Mouse (Mus musculus): Measurements from ENCODE around the gene Nif3l1.

GRCm38 (mm10) chr1:58447766-58448165 is 2.8 kb downstream of the Nif3l1 start:
- no peak for TF ChIP-seq ZMIZ1 (IDR thresholded peaks at IDR 0.05; ENCODE audit: low read depth, low read length)
- TF ChIP-seq CTCF (IDR thresholded peaks at IDR 0.05 in 2 of 3, conservative IDR thresholded peaks at IDR 0.05 in 1 of 3; ENCODE audit: control insufficient read depth in 1 of 3, insufficient read depth in 1 of 3, low read depth in 2 of 3, low read length in 3 of 3, poor library complexity in 1 of 3, severe bottlenecking in 1 of 3), result no peak
- TF ChIP-seq ZNF384 (IDR thresholded peaks at IDR 0.05; ENCODE audit: low read depth, low read length), result no peak
- no peak for TF ChIP-seq EP300 (IDR thresholded peaks at IDR 0.05; ENCODE audit: low read depth in 1 of 2, low read length in 2 of 2)
- TF ChIP-seq POLR2AphosphoS2 (IDR thresholded peaks at IDR 0.05; ENCODE audit: low read length), result no peak
- no peak for TF ChIP-seq POLR2A (IDR thresholded peaks at IDR 0.05; ENCODE audit: control insufficient read depth in 1 of 2, insufficient read depth in 1 of 2, low read depth in 1 of 2, low read length in 2 of 2, poor library complexity in 1 of 2)
- no peak for TF ChIP-seq RAD21 (IDR thresholded peaks at IDR 0.05; ENCODE audit: low read depth, low read length)
- no peak for TF ChIP-seq GATA1 (IDR thresholded peaks at IDR 0.05; ENCODE audit: low read depth, low read length)
- TF ChIP-seq USF1 (IDR thresholded peaks at IDR 0.05; ENCODE audit: low read depth, low read length), result no peak
- TF ChIP-seq ZKSCAN1 (IDR thresholded peaks at IDR 0.05; ENCODE audit: low read depth, low read length), result no peak
- no peak for TF ChIP-seq SMC3 (IDR thresholded peaks at IDR 0.05; ENCODE audit: low read depth, low read length)
